Mouse (Mus musculus) bone marrow, adult 2 months (tissue): ENCODE measurements around the gene Zfp276. TPM values are rescaled to one million over a fixed set of nuclear protein-coding genes. Genes with fewer than 3 reads are reported as not detected.
"Not testable (repeated sequence)": the region's sequence is repeated elsewhere in the genome, so short reads cannot be mapped to it uniquely, and the experiment has no call there.

Source experiments
- H3K27ac ChIP-seq: fragments of 200-500 bp; 2 replicates; pipeline ENCODE4 v1.5.1; 2012; ENCODE audit warnings: low read depth, mild to moderate bottlenecking, control low read depth, inconsistent platforms, low read length; ENCODE audit not compliant: control insufficient read depth, poor library complexity, insufficient read depth
- H3K4me1 ChIP-seq: fragments of 200-500 bp; 2 replicates; pipeline ENCODE4 v1.6.1; 2011; ENCODE audit warnings: low read length; ENCODE audit not compliant: control insufficient read depth, insufficient read depth
- H3K4me3 ChIP-seq: fragments of 200-500 bp; replicated peaks from 2 replicates; pipeline ENCODE3; 2011; ENCODE audit warnings: mild to moderate bottlenecking, low read depth, low read length, control low read depth; ENCODE audit not compliant: control insufficient read depth
- CTCF ChIP-seq: fragments of 200-500 bp; IDR thresholded peaks from 2 replicates; pipeline ENCODE4 v1.5.1; 2011; ENCODE audit warnings: low read length, control low read depth; ENCODE audit not compliant: control insufficient read depth, insufficient read depth
- POLR2A ChIP-seq: fragments of 200-500 bp; IDR thresholded peaks from 2 replicates; pipeline ENCODE4 v1.6.1; 2011; ENCODE audit warnings: low read depth, mild to moderate bottlenecking, control low read depth, low read length, borderline replicate concordance; ENCODE audit not compliant: control insufficient read depth
- WGBS: fragments of 180-500 bp; shearing (Covaris S2); methylation state at CpG from one replicate; pipeline ENCODE4 v1.1.7; 2018; 5-methylcytosine and 5-hydroxymethylcytosine counted together
- polyA plus RNA-seq: library from polyadenylated mRNA; stranded (reverse); fragments of >200 nt; gene quantifications from 2 replicates; pipeline ENCODE4 v1.2.4, GENCODE M21; 2011; ENCODE audit warnings: low replicate concordance; ENCODE audit not compliant: missing spikeins, insufficient read depth, insufficient read length

Gene Zfp276
- polyA plus RNA-seq, 1 experiment = 29.2 TPM

- H3K4me3 ChIP-seq = peak overlapping the region; percentile 19
- peaks cover 3% of the 10 kb centered on the region; the same call in 1 of the 2 replicates for H3K4me1 ChIP-seq
- H3K27ac ChIP-seq = peak overlapping the region; percentile 81; the same call in 1 of the 2 replicates
- TF ChIP-seq POLR2A (no peak), CTCF (no peak)
- 33% methylated on average over 4 of the region's 4 CpGs for WGBS
Measured at GRCm38 (mm10) chr8:123252925-123253324, 1.1 kb upstream of the Zfp276 start.

- WGBS = under 1% methylated on average over 39 of the region's 40 CpGs
- peaks cover 1% of the 10 kb centered on the region; the same call in 1 of the 2 replicates for H3K4me1 ChIP-seq
Measured at GRCm38 (mm10) chr8:123253451-123254098, 420 bp upstream of the Zfp276 start.

GRCm38 (mm10) chr8:123255170-123255569 is 1.2 kb downstream of the Zfp276 start:
- peak overlapping the region; percentile 94 for H3K4me3 ChIP-seq
- TF ChIP-seq POLR2A = no peak
- no peak for TF ChIP-seq CTCF
- no peak overlapping the region; the same call in 1 of the 2 replicates for H3K27ac ChIP-seq

More at GRCm38 (mm10) chr8:123253451-123254098, 420 bp upstream of the Zfp276 start:
- TF ChIP-seq POLR2A (no peak), CTCF (no peak)
- H3K4me3 ChIP-seq = peak overlapping the region; percentile 94
- H3K27ac ChIP-seq = peak overlapping the region; percentile 81

GRCm38 (mm10) chr8:123257114-123257513 is 3.1 kb downstream of the Zfp276 start:
- no peaks in the 10 kb centered on the region; the same call in 1 of the 2 replicates for H3K4me1 ChIP-seq
- WGBS = 90% methylated on average over 3 of the region's 3 CpGs
- H3K27ac ChIP-seq = no peak overlapping the region
- TF ChIP-seq CTCF (no peak), POLR2A (no peak)
- no peak overlapping the region for H3K4me3 ChIP-seq

More at GRCm38 (mm10) chr8:123255170-123255569, 1.2 kb downstream of the Zfp276 start:
- WGBS = 57% methylated on average over 6 of the region's 6 CpGs
- H3K4me1 ChIP-seq = peaks cover 1% of the 10 kb centered on the region; the same call in 1 of the 2 replicates

GRCm38 (mm10) chr8:123257593-123257992 is 3.6 kb downstream of the Zfp276 start:
- 92% methylated on average over 8 of the region's 8 CpGs for WGBS
- not testable (repeated sequence) for H3K4me1 ChIP-seq, H3K27ac ChIP-seq, H3K4me3 ChIP-seq

- no peaks in the 10 kb centered on the region for H3K4me1 ChIP-seq
- H3K4me3 ChIP-seq = no peak overlapping the region
- TF ChIP-seq POLR2A (no peak), CTCF (no peak)
- H3K27ac ChIP-seq = no peak overlapping the region
- WGBS = 92% methylated on average over 14 of the region's 14 CpGs
Measured at GRCm38 (mm10) chr8:123267926-123268656, 14.1 kb downstream of the Zfp276 start.

- H3K4me3 ChIP-seq = no peak overlapping the region
Measured at GRCm38 (mm10) chr8:123271147-123271546, 17.2 kb downstream of the Zfp276 start.

GRCm38 (mm10) chr8:123271901-123272300 is 17.9 kb downstream of the Zfp276 start:
- H3K27ac ChIP-seq = no peak overlapping the region
- WGBS = 85% methylated on average over 4 of the region's 4 CpGs
- no peaks in the 10 kb centered on the region; the same call in 1 of the 2 replicates for H3K4me1 ChIP-seq
- H3K4me3 ChIP-seq = no peak overlapping the region
- TF ChIP-seq POLR2A = no peak

More at GRCm38 (mm10) chr8:123271147-123271546, 17.2 kb downstream of the Zfp276 start:
- 83% methylated on average over 10 of the region's 10 CpGs for WGBS
- Histone ChIP-seq H3K27ac (no peak overlapping the region), H3K4me1 (no peaks in the 10 kb centered on the region)
- TF ChIP-seq CTCF (no peak), POLR2A (no peak)
